Mouse (Mus musculus): ENCODE data around the gene Ranbp17.

Ranbp17 gene

GRCm38 (mm10) chr11:33404651-33405050 is 108.9 kb downstream of the Ranbp17 start:
- DNase-seq (ENCODE audit: low spot score in 2 of 2), result no peak

- no peak for DNase-seq (ENCODE audit: low spot score in 2 of 2)
Observed at GRCm38 (mm10) chr11:33399346-33399745, 114.2 kb downstream of the Ranbp17 start.

- no peak for DNase-seq (ENCODE audit: low spot score in 2 of 2)
Observed at GRCm38 (mm10) chr11:33398701-33399100, 114.8 kb downstream of the Ranbp17 start.

GRCm38 (mm10) chr11:33396275-33396674 is 117.3 kb downstream of the Ranbp17 start:
- DNase-seq (ENCODE audit: low spot score in 2 of 2), result no peak

GRCm38 (mm10) chr11:33394093-33394492 is 119.5 kb downstream of the Ranbp17 start:
- no peak for DNase-seq (ENCODE audit: low spot score in 2 of 2)

GRCm38 (mm10) chr11:33388685-33389084 is 124.9 kb downstream of the Ranbp17 start:
- peak in 1 of 2 experiments; percentile 2 for DNase-seq (ENCODE audit: low spot score in 2 of 2)

- DNase-seq (ENCODE audit: low spot score in 2 of 2), result no peak
Observed at GRCm38 (mm10) chr11:33361867-33362266, 151.7 kb downstream of the Ranbp17 start.

- no peak for DNase-seq (ENCODE audit: low spot score in 2 of 2)
Observed at GRCm38 (mm10) chr11:33349269-33349668, 164.3 kb downstream of the Ranbp17 start.

GRCm38 (mm10) chr11:33342061-33342460 is 171.5 kb downstream of the Ranbp17 start:
- DNase-seq (ENCODE audit: low spot score in 2 of 2), result no peak

GRCm38 (mm10) chr11:33336552-33337121 is 176.9 kb downstream of the Ranbp17 start:
- DNase-seq (ENCODE audit: low spot score in 2 of 2), result peak in 1 of 2 experiments; percentile 9

- DNase-seq (ENCODE audit: low spot score in 2 of 2), result no peak
Observed at GRCm38 (mm10) chr11:33335616-33336015, 177.9 kb downstream of the Ranbp17 start.

GRCm38 (mm10) chr11:33332137-33332536 is 181.4 kb downstream of the Ranbp17 start:
- DNase-seq (ENCODE audit: low spot score in 2 of 2), result no peak

GRCm38 (mm10) chr11:33319006-33319611 is 194.4 kb downstream of the Ranbp17 start:
- DNase-seq (ENCODE audit: low spot score in 2 of 2), result no peak

- no peak for DNase-seq (ENCODE audit: low spot score in 2 of 2)
Observed at GRCm38 (mm10) chr11:33309566-33309965, 204.0 kb downstream of the Ranbp17 start.

- no peak for DNase-seq (ENCODE audit: low spot score in 2 of 2)
Observed at GRCm38 (mm10) chr11:33300859-33301258, 212.7 kb downstream of the Ranbp17 start.

GRCm38 (mm10) chr11:33299371-33299770 is 214.2 kb downstream of the Ranbp17 start:
- DNase-seq (ENCODE audit: low spot score in 2 of 2), result no peak

- no peak for DNase-seq (ENCODE audit: low spot score in 2 of 2)
Observed at GRCm38 (mm10) chr11:33297121-33297520, 216.4 kb downstream of the Ranbp17 start.

GRCm38 (mm10) chr11:33295422-33295821 is 218.1 kb downstream of the Ranbp17 start:
- DNase-seq (ENCODE audit: low spot score in 2 of 2), result no peak

GRCm38 (mm10) chr11:33294063-33294462 is 219.5 kb downstream of the Ranbp17 start:
- no peak for DNase-seq (ENCODE audit: low spot score in 2 of 2)

- DNase-seq (ENCODE audit: low spot score in 2 of 2), result no peak
Observed at GRCm38 (mm10) chr11:33278571-33278970, 235.0 kb downstream of the Ranbp17 start.

- no peak for DNase-seq (ENCODE audit: low spot score in 2 of 2)
Observed at GRCm38 (mm10) chr11:33276637-33277036, 236.9 kb downstream of the Ranbp17 start, which contains the start of gene Gm12117. Gm12117 (minus strand) TSS chr11:33276737.

GRCm38 (mm10) chr11:33274816-33275215 is 238.7 kb downstream of the Ranbp17 start:
- no peak for DNase-seq (ENCODE audit: low spot score in 2 of 2)

GRCm38 (mm10) chr11:33274294-33274693 is 239.3 kb downstream of the Ranbp17 start:
- DNase-seq (ENCODE audit: low spot score in 2 of 2), result no peak

GRCm38 (mm10) chr11:33240295-33240694 is 273.3 kb downstream of the Ranbp17 start:
- DNase-seq (ENCODE audit: low spot score in 2 of 2), result no peak
